Mouse (Mus musculus) mouse embryonic stem cell (cell line): Measurements from ENCODE around the gene Foxa2.

Experiments
- in situ Hi-C, 2 experiments: fragments of 300-500 bp; cut with MboI; formaldehyde crosslinking; loops; 1 replicate in 1 of 2; 3 replicates in 1 of 2; pipeline ENCODE4 v1.14.3; 2019 to 2020; ENCODE audit warnings: low sequenced_read_pairs in 2 of 2, low pct_unique_long_range_greater_than_20kb in 1 of 2, mixed read lengths in 1 of 2; ENCODE audit not compliant: unreplicated experiment in 1 of 2

Gene Foxa2

GRCm38 (mm10) chr2:148042126-148042640 lies 4.6 kb downstream of the Foxa2 start:
- in situ Hi-C loops = loop anchor here (10.0 to 25.0 kb wide), 2 partner anchors 680 to 857 kb away; partner anchors contain the start of gene Pax1 (in 1 of the 2)

DNA sequence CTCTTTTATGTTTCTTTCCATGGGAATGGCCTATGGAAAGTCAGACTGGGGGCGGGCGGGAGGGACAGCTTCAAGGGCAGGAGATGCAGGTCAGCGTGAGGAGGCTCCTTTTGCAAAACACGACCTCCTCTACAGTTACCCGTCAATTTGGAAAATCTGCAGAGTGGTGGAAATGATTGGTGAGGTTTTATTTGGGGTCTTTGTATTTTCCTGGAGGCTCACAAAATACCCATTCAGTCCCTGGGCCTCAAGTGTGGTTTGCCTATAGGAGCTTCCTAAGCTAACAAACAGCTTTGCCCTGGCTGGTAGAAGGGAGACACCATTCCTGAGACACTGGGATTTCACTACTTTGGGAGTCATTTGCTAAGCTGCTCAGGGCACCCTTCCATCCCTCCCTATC lies 5.4 kb downstream of the Foxa2 start:
- in situ Hi-C loops = loop anchor here (10.0 to 25.0 kb wide), 2 partner anchors 679 to 857 kb away; partner anchors contain the start of gene Pax1 (in 1 of the 2)

GRCm38 (mm10) chr2:148040236-148041121 lies 6.3 kb downstream of the Foxa2 start:
- in situ Hi-C loops = loop anchor here (10.0 to 25.0 kb wide), 2 partner anchors 678 to 856 kb away; partner anchors contain the start of gene Pax1 (in 1 of the 2)

DNA sequence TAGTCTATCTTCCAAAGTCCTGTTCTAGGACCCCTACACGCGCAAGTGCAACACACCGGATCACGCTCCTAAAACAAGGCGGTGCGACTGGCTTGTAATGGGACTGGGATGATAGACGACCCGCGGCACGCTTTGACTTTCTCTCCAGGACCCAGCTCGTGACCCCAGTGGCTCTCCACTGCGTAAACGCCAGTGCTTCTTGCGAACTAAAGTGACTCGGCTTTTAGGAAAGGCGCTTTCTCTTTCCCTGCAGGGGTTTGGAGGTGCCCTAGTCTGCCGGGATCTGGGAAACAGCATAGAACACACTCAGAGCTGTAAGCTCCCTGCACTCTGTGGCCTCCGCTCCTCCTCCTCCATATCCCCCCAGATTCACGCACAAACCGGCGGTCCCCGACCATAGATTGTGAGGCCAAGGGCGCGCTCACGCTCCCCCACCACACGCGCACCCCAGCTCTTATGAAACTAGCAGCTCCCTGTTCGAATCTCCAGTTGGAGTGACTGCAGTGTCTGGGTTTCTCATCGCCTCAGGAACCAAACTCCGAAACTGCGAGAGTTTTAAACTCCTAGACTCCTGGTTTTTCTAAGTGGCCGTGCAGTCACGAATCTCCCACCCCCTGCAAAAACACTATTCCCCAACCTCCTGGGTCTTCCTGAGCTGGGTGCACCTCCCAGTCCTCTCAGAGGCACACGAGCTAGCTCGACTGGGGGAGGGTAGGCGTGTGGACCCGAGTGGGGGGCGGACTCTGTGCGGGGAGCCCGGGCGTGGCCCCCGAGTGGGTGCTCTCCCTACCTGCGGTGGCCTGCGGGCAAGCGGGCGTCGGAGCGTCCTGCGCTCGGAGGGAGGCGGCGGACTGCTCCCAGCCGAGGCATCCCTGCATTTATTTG lies 7.2 kb downstream of the Foxa2 start:
- in situ Hi-C loops = loop anchor here (10.0 to 25.0 kb wide), 2 partner anchors 677 to 855 kb away; partner anchors contain the start of gene Pax1 (in 1 of the 2)

DNA sequence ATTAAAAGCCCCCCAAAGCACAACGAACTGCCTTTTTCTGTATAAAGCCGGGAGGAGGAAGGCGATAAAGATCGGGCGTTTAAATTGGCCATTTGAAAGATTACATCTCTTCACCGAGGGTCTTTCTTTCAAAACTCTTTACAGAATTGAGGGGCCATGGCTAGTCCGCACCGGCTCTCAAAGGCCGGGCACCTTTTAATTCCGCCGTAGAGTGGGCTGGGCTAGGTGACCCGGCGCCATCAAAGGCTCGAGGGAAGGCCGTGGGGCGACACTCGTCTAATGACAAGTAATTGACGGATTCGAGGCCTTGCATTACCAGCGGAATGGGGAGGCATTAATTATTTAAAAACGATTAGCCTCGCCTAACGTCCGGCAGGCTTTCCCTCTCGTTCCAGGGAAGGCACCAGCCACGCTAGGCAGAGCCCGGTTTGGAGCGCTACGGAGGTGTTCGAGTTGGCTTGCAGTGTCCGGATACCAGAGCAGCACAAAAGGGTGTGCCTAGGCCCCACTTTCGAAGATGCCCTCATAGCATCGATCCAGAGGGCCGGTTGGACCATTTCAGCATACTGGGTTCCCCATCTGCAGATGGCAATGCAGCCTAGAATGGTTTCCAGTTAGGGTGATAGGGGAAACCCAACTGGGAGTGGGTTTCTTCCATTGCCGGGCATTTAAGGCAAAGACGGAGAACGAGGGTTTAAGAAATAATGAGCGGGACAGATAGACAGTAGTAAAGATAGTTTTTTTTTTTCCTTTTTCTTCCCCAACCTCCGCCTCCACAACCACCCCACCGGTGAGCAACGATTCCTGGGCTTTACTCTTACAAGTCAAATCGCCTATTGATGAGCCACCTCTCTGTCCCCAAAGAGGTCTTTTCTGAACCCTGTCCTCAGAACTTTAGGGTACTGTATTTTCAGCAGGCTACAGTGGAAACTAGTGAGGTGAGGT lies 8.1 kb downstream of the Foxa2 start:
- in situ Hi-C loops = loop anchor here in 1 of 2 experiments (25.0 kb wide), 1 partner anchor 676 kb away; the partner anchor contains the start of gene Pax1

DNA sequence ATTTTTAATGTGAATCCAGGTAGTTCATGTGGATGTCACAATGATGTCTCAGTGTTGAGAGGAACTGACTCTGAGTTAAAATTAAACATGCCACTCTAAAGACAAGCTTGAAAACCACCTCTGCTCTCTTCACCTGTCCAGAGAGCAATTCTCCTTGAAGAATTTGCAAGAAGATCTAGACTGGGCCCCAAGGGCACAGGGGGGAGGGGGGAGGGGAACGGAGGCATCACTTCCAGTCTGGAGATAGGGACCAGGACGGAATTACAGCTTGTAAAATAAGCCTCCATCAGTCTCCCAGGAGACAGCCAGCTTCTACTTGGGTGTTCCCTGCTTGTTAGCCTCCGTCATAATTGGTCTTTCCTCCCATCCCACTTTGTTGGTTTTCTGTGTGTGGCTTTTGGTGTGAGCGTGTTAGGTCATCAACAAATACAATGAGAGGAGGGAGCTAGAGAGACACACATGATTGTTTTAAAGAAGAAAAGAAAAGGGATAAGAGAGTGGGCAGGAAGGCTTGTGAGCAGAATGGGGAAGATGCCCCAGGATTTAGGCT lies 10.1 kb downstream of the Foxa2 start:
- in situ Hi-C loops = loop anchor here in 1 of 2 experiments (25.0 kb wide), 1 partner anchor 674 kb away; the partner anchor contains the start of gene Pax1

- in situ Hi-C loops = loop anchor here in 1 of 2 experiments (25.0 kb wide), 1 partner anchor 669 kb away; the partner anchor contains the start of gene Pax1
Observed at GRCm38 (mm10) chr2:148030991-148031675, 15.6 kb downstream of the Foxa2 start.

DNA sequence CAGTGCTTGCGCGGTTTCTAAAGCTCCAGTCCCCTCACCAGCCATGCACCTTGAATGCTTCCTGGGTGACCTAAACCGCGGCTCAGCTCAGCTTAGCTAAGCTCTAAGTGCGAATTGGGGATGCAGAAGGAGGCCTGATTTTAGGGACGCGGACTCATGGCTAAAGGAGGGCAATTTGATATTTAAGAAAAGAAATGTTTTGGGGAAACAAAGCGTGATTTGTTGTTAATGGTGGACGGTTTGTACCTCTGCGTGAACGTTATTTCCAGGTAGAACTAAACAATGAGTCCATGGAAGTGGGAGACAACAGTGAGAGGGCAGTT lies 16.2 kb downstream of the Foxa2 start:
- in situ Hi-C loops = loop anchor here in 1 of 2 experiments (25.0 kb wide), 1 partner anchor 668 kb away; the partner anchor contains the start of gene Pax1

DNA sequence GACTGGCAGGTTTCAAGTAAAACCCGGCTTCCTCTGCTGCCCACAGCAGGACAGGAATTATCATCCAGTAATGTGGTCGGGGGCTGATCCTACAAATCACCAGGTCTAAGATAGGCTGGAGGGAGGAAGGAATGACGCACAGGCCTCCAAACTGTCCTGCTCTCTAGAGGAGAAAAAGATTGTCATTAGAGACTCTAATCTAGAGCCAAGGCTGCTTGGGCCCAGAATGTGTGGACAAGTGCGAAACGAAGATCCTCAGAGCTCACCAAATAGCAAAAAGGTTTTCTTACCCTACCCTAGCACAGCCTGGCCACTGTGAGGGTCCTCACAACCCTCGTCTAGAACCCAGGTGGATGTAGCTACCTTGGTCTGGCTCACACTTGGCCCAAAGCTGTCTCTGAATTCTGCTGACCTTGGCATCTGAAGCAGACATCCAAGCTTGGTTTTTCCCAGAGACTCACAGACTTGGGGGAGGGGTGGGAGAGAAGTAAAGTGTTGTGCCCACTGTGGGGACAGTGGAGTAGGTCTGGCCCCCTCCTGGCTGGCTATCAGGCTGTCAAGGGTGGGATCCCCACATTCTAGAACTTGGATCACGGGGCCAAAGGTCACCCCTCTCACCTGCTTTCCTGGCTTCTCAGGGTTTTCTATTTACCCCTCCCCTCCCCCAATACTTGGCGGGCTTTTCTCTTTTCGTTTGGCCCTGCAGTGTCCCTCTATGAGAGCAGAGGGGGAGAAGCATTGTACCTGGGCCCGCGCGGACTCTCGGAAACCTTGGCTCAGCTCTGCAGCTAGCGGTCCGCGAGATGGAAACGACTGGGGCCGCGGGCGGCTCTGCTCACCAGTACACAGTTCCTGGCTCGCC lies 16.8 kb downstream of the Foxa2 start:
- in situ Hi-C loops = loop anchor here in 1 of 2 experiments (25.0 kb wide), 1 partner anchor 668 kb away; the partner anchor contains the start of gene Pax1

DNA sequence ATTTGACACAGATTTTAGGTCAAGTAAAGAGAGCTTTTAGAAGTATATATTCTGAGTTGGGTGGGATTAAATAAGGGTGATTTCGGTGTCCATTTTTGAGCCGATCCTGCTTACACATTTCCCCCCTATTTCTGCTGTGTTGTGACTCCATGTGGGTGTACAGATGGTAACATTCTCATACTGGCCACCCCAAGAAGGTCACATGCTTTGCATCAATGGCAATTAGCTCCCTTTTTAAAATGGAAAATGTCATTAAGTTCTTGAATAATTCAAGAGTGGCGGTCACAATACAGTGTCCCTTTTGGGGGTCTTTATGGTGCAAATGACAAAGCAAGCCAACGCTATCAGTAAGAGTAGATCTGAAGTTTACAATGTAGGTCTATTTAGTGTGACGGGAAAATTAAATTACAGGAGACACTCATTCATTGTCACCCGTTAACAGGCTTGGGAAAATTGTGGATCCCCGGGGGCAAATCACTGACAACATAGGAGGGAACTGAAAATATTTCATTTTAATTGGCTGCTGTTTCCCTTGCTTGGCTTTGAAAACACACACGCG lies 17.6 kb downstream of the Foxa2 start:
- in situ Hi-C loops = loop anchor here in 1 of 2 experiments (25.0 kb wide), 1 partner anchor 667 kb away; the partner anchor contains the start of gene Pax1

DNA sequence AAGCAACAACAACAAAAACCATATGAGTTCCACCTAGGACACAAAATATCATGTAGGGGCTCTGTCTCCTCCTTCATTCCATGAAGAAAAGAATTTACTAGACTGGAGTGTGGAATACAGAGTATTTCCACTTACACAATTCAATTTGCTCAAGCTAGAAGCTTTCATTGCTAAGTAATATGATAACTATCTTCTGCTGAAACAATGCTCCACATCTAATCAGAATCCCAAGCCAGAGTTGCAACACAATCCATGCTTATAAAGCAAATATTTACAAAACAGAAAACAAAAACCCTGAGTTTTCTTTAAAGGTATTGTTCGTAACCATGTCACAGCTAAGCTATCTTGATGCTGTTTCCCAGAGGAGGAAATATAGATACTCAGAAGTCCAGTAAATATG lies 20.4 kb downstream of the Foxa2 start:
- in situ Hi-C loops = loop anchor here in 1 of 2 experiments (25.0 kb wide), 1 partner anchor 664 kb away; the partner anchor contains the start of gene Pax1

DNA sequence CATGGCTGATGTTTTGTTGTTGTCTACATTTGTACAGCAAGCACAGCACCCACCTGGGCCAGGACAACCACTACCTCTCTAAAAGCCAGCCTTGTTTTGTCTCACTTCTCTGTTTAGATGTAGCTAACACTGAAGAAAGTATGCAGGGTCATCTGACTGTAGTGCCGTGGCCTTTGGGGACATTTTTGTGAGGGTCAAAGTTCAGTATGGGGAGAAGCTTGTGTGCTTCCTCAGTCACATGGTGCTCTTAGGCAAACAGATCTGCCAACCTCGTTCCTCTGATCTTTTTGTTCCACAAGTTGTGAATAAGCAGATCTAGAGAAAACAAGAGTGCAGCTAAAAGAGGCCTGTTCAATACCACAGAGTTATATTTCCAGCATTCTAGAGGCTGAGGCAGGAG lies 21.3 kb downstream of the Foxa2 start:
- in situ Hi-C loops = loop anchor here in 1 of 2 experiments (25.0 kb wide), 1 partner anchor 663 kb away; the partner anchor contains the start of gene Pax1

- in situ Hi-C loops = no loop called here
Observed at GRCm38 (mm10) chr2:148024268-148024935, 22.4 kb downstream of the Foxa2 start.

GRCm38 (mm10) chr2:148023340-148023806 lies 23.4 kb downstream of the Foxa2 start:
- in situ Hi-C loops = no loop called here
